In genomic region chr11:32550102-32550501, GRCm38 (mm10) we compare ENCODE assay signal across 16 mouse cellular contexts. TPM values are rescaled to one million over a fixed set of nuclear protein-coding genes. Genes with fewer than 3 reads are reported as not detected.
DNase-seq lines count a peak whose midpoint lies in the region; ATAC-seq and TF ChIP-seq lines count a peak whose summit lies in the region.
"Had no signal": no experiment of that assay in that cellular context is flagged by ENCODE, and none has a peak within 500 bp of the region (broad histone marks: within the 10 kb centered on the region; RNA-seq: fewer than 3 reads in every experiment).

No protein-coding gene starts in this region.

- no peaks in the 10 kb centered on the region for H3K9me3 ChIP-seq in hindbrain, embryonic 10.5 days
- H3K9me3 ChIP-seq in hindbrain, embryonic 16.5 days (ENCODE audit: control insufficient read depth, low read length): no peaks in the 10 kb centered on the region
- H3K9me3 ChIP-seq in neural tube, embryonic 12.5 days: no peaks in the 10 kb centered on the region
- H3K9me3 ChIP-seq: heart, embryonic 13.5 days had no signal

- no peak for DNase-seq in cerebellum, adult 2 months
- DNase-seq in cerebellum, postnatal 4 days (ENCODE audit: low spot score in 2 of 2): no peak
- no peak for DNase-seq in hindbrain, embryonic 10.5 days (ENCODE audit: low spot score)
- no peak for DNase-seq in neural tube, embryonic 10.5 days (ENCODE audit: extremely low spot score, low spot score)
- no peak for DNase-seq in adrenal gland, postnatal 25 days
- no peak for DNase-seq in c-Kit-positive CD71-positive TER-119-positive erythroid progenitor cells, embryonic 14.5 days (ENCODE audit: low spot score)
- DNase-seq: adrenal gland, postnatal 10 days; kidney, adult 11 months; lung, postnatal 14 days; right cerebral cortex, postnatal 4 days had no signal

- no peaks in the 10 kb centered on the region for H3K27me3 ChIP-seq in cerebellum, adult 2 months (ENCODE audit: control insufficient read depth, insufficient read depth, low read length)
- no peaks in the 10 kb centered on the region for H3K27me3 ChIP-seq in hindbrain, embryonic 10.5 days (ENCODE audit: insufficient read depth, poor library complexity, severe bottlenecking)
- no peaks in the 10 kb centered on the region for H3K27me3 ChIP-seq in hindbrain, embryonic 16.5 days (replicated peaks; ENCODE audit: control insufficient read depth, insufficient read depth, low read length)
- H3K27me3 ChIP-seq in neural tube, embryonic 12.5 days (replicated peaks): no peaks in the 10 kb centered on the region
- H3K27me3 ChIP-seq: heart, embryonic 13.5 days had no signal

- no peak for ATAC-seq in hindbrain, embryonic 16.5 days
- ATAC-seq in neural tube, embryonic 12.5 days (ENCODE audit: low FRiP score, low read depth): peak; percentile 32

- H3K27ac ChIP-seq in cerebellum, adult 2 months (ENCODE audit: insufficient read depth, low read length): peak overlapping the region; percentile 9; the same call in 1 of the 2 replicates
- H3K27ac ChIP-seq in hindbrain, embryonic 10.5 days: peak overlapping the region; percentile 75
- no peak overlapping the region for H3K27ac ChIP-seq in hindbrain, embryonic 16.5 days (ENCODE audit: low read depth, low read length)
- no peak overlapping the region for H3K27ac ChIP-seq in neural tube, embryonic 12.5 days
- H3K27ac ChIP-seq: heart, embryonic 13.5 days; layer of hippocampus, adult 2 months had no signal

- no peak overlapping the region for H3K4me2 ChIP-seq in hindbrain, embryonic 16.5 days (ENCODE audit: low read length)
- no peak overlapping the region for H3K4me2 ChIP-seq in neural tube, embryonic 12.5 days (replicated peaks)
- H3K4me2 ChIP-seq: heart, embryonic 13.5 days; liver, embryonic 11.5 days had no signal

- 54% methylated on average over 4 of the region's 4 CpGs for WGBS in cerebellum, adult 2 months
- 44% methylated on average over 4 of the region's 4 CpGs for WGBS in hindbrain, embryonic 10.5 days
- WGBS in hindbrain, embryonic 16.5 days: 29% methylated on average over 4 of the region's 4 CpGs
- 29% methylated on average over 4 of the region's 4 CpGs for WGBS in neural tube, embryonic 12.5 days

- H3K9ac ChIP-seq in hindbrain, embryonic 16.5 days (ENCODE audit: low read depth, low read length): no peak overlapping the region
- no peak overlapping the region for H3K9ac ChIP-seq in neural tube, embryonic 12.5 days

- TF ChIP-seq POLR2A in cerebellum, adult 2 months (IDR thresholded peaks at IDR 0.05; ENCODE audit: borderline replicate concordance, insufficient read depth, low read length): no peak

- peaks cover 63% of the 10 kb centered on the region for H3K4me1 ChIP-seq in cerebellum, adult 2 months (ENCODE audit: control insufficient read depth, insufficient read depth, low read length)
- peaks cover 71% of the 10 kb centered on the region for H3K4me1 ChIP-seq in hindbrain, embryonic 10.5 days (replicated peaks)
- peaks cover 29% of the 10 kb centered on the region for H3K4me1 ChIP-seq in hindbrain, embryonic 16.5 days (ENCODE audit: control insufficient read depth, insufficient read depth, low read depth, low read length)
- peaks cover 29% of the 10 kb centered on the region for H3K4me1 ChIP-seq in neural tube, embryonic 12.5 days

- no peak for TF ChIP-seq CTCF in cerebellum, adult 2 months (IDR thresholded peaks at IDR 0.05; ENCODE audit: borderline replicate concordance, insufficient read depth, low read depth, low read length)

- no peaks in the 10 kb centered on the region for H3K36me3 ChIP-seq in hindbrain, embryonic 10.5 days
- H3K36me3 ChIP-seq in hindbrain, embryonic 16.5 days (ENCODE audit: control insufficient read depth, insufficient read depth, low read length): no peaks in the 10 kb centered on the region
- no peaks in the 10 kb centered on the region for H3K36me3 ChIP-seq in neural tube, embryonic 12.5 days
- H3K36me3 ChIP-seq: heart, embryonic 13.5 days had no signal

- no peak overlapping the region for H3K4me3 ChIP-seq in cerebellum, adult 2 months (replicated peaks; ENCODE audit: insufficient read depth, low read depth, low read length)
- H3K4me3 ChIP-seq in hindbrain, embryonic 10.5 days: no peak overlapping the region
- H3K4me3 ChIP-seq in hindbrain, embryonic 16.5 days (ENCODE audit: low read length): no peak overlapping the region
- no peak overlapping the region for H3K4me3 ChIP-seq in neural tube, embryonic 12.5 days
- H3K4me3 ChIP-seq: heart, embryonic 13.5 days; layer of hippocampus, adult 2 months had no signal

RNA-seq across cellular contexts. Expression of gene Stk10, which starts 17.0 kb away (rescaled TPM):
- polyA plus RNA-seq in cerebellum, adult 2 months (2012; rRNA removed): 19.6 and 21.6 TPM in 2 replicates
- 3.0 TPM in 2 replicates for polyA plus RNA-seq in hindbrain, embryonic 10.5 days (2016; fragmentation: Nextera tagmentation; extraction: Ambion mirVana)
- polyA plus RNA-seq in hindbrain, embryonic 16.5 days (2015; fragmentation: Nextera tagmentation; extraction: Ambion mirVana): 2.4 and 2.5 TPM in 2 replicates
- polyA plus RNA-seq in neural tube, embryonic 12.5 days (2016; fragmentation: Nextera tagmentation; extraction: Ambion mirVana): 3.2 and 4.1 TPM in 2 replicates
- 10.3 TPM in 2 replicates for total RNA-seq in adrenal gland, postnatal 25 days (2021)

RNA-seq across cellular contexts. Expression of gene Efcab9, which starts 18.2 kb away (rescaled TPM):
- 0.97 and 1.4 TPM in 2 replicates for polyA plus RNA-seq in cerebellum, adult 2 months (2012; rRNA removed)
- 0.45 TPM in 1 of 2 replicates, not detected in the other for polyA plus RNA-seq in hindbrain, embryonic 10.5 days (2016; fragmentation: Nextera tagmentation; extraction: Ambion mirVana)
- polyA plus RNA-seq in hindbrain, embryonic 16.5 days (2015; fragmentation: Nextera tagmentation; extraction: Ambion mirVana): 0.54 TPM in 1 of 2 replicates, not detected in the other
- polyA plus RNA-seq in neural tube, embryonic 12.5 days (2016; fragmentation: Nextera tagmentation; extraction: Ambion mirVana): 0.51 TPM in 1 of 2 replicates, not detected in the other
- 1.5 TPM in 1 of 2 replicates, not detected in the other for total RNA-seq in adrenal gland, postnatal 25 days (2021)
- total RNA-seq: midbrain, postnatal 0 days had no signal
- polyA plus RNA-seq: midbrain, postnatal 0 days had no signal

Comparison
In these comparisons a context has a peak if more than half of its experiments do, and no peak if none do; other contexts are left out.
1. H3K27ac ChIP-seq: peak in cerebellum, adult 2 months (single experiment) and hindbrain, embryonic 10.5 days (single experiment); none in hindbrain, embryonic 16.5 days (single experiment) and neural tube, embryonic 12.5 days (single experiment).